Mouse (Mus musculus): Measurements from ENCODE around the gene Ptgir. TPM values are rescaled to one million over a fixed set of nuclear protein-coding genes. Genes with fewer than 3 reads are reported as not detected.

Gene Ptgir
- polyA plus RNA-seq, 1 experiment from 2014 or later, result 0.64 TPM

DNA sequence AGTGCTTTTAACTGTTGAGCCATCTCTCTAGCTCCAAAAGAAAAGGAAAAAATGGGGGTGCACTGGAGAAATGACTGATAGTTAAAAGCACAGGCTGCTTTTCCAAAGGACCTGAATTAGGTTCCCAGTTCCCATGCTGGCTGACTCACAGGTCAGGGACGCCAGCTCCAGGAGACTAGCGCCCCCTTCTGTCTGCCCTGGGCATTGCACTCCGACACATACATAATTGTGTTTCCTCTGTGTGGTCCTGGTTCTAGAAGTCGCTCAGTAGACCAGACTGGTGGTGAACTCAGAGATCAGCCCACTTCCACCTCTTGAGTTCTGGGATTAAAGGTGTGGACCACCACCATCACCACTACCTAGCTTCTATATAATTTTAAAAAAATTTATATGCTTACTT, 31.0 kb downstream of the Ptgir start:
- no peak overlapping the region for H3K27ac ChIP-seq (replicated peaks)
- no peaks in the 10 kb centered on the region for H3K36me3 ChIP-seq (replicated peaks)
- WGBS, result 44% methylated on average over 4 of the region's 4 CpGs
- 0 out of 2 replicates have a peak, but pooled peaks cover 4% of the 10 kb centered on the region for H3K27me3 ChIP-seq (replicated peaks; ENCODE audit: low read depth, poor library complexity, severe bottlenecking)
- DNase-seq (ENCODE audit: low spot score), result no peak
- no peaks in the 10 kb centered on the region for H3K9me3 ChIP-seq
- H3K4me1 ChIP-seq, result peaks cover 15% of the 10 kb centered on the region
- no peak overlapping the region for H3K4me3 ChIP-seq

DNA sequence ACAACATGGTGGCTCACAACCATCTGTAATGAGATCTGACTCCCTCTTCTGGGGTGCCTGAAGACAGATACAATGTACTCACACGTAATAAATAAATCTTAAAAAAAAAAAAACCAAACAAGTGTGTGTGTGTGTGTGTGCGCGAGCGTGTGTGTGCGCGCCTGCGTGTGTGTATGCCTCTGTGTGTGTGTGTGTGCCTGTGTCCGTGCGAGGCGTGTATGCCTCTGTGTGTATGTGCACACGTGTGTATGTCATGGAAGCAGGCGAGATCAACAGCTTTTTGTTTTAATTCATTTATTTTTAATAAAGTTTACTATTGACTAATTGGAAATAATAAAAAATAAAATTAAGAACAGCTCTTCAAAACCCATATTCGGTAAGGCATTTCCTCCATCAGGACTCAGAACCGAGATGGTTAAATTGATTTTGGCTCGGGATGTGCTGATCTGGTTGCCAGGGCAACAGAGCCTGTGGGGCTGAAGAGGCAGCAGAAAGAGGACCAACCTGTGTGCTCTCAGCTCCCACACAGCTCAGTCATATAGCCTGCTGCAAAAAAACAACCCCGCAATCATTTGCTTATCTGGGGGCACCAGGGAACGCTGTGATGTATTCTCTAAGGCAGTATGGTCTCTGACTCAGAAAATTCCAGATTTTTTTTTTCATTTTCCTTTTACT, 32.0 kb downstream of the Ptgir start:
- no peak overlapping the region for H3K27ac ChIP-seq (replicated peaks)
- DNase-seq (ENCODE audit: low spot score), result no peak
- 75% methylated on average over 17 of the region's 17 CpGs for WGBS

DNA sequence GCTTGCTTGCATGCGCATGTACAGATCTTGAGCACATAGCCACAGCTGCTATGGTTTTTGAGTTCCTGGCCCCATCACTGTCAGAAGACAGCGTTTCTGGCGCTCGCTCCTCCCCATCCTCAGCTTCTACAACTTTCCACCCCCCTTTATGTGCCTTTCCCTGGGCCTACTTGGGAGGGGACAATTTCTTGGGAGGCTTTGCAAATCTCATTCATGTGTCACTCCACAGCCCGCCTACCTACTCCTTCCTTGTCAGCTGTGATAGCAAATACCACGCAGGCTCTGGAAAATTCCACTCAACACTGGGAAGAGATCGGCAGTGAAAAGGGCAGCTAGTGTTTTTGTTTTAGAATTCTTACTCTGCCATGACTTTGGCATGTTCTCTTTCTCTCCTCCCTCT, 34.0 kb downstream of the Ptgir start:
- Histone ChIP-seq H3K9me3 (no peaks in the 10 kb centered on the region), H3K4me3 (no peak overlapping the region), H3K36me3 (replicated peaks) (no peaks in the 10 kb centered on the region), H3K27ac (replicated peaks) (no peak overlapping the region), H3K4me1 (peaks cover 28% of the 10 kb centered on the region), H3K27me3 (replicated peaks; ENCODE audit: low read depth, poor library complexity, severe bottlenecking) (peaks cover 11% of the 10 kb centered on the region)
- WGBS, result 64% methylated on average over 7 of the region's 7 CpGs
- DNase-seq (ENCODE audit: low spot score), result no peak

More for the DNA sequence above, 32.0 kb downstream of the Ptgir start:
- Histone ChIP-seq H3K4me3 (no peak overlapping the region), H3K27me3 (replicated peaks; ENCODE audit: low read depth, poor library complexity, severe bottlenecking) (0 out of 2 replicates have a peak, but pooled peaks cover 4% of the 10 kb centered on the region), H3K36me3 (replicated peaks) (no peaks in the 10 kb centered on the region), H3K9me3 (no peaks in the 10 kb centered on the region), H3K4me1 (peaks cover 15% of the 10 kb centered on the region)

DNA sequence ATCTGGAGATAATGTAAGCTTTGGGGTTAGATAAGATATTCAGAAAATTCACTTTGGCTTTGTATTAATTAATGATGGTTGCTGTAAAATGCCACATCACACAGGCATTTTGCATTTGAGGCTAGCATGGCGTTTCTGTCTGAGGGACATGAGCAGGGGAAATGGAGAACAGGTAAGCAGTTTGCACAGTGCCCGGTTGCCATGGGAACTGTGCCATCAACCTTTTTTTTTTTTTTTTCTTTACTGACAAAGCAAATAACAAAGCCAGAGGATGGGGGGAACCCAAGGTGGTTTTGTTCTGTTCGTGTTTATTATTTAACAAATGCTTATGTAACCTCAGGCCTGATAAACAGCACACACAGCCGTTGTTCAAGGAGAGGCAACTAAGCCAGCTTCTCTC, 36.6 kb downstream of the Ptgir start:
- Histone ChIP-seq H3K4me1 (peaks cover 51% of the 10 kb centered on the region), H3K27ac (replicated peaks) (no peak overlapping the region), H3K9me3 (no peaks in the 10 kb centered on the region), H3K4me3 (no peak overlapping the region), H3K27me3 (replicated peaks; ENCODE audit: low read depth, poor library complexity, severe bottlenecking) (peaks cover 37% of the 10 kb centered on the region), H3K36me3 (replicated peaks) (no peaks in the 10 kb centered on the region)
- WGBS, result 68% methylated on average over 4 of the region's 4 CpGs
- no peak for DNase-seq (ENCODE audit: low spot score)

DNA sequence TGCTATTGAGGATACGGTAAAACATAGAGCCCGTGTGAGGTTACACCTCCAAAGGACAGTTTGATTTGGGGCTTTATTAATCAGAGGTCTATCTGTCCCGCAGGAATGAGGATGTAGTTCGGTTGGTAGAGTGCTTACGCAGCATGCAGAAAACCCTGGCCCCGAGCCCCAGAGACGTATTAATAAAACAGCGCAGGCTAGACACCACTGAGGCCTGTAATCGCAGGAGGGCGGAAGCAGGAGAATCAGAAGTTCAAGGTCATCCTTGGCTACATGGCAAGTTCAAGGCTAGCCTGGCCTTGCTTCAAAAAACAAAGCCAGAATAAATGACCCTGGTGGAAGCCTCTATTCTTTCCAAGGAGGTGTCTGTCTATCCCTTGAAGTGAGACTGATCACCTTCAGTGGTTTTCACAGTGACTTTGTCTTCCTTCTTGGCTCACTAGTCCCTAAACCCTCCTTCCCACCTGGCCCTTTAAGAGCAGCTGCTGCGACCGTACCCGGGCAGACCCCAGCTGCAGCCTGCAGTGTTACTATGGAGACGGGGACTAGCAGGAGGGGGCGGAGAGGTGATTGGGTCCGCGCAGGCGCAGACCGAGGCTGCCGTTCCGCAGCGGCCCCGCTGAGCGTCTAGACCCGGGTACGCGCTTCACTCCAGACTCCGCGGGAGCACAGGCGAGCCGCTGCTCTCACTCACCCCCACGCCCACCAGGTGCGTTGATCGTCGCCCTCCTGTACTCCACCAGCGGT, 37.9 kb downstream of the Ptgir start, which contains the start of gene Pnmal2:
Gene Pnmal2 (plus strand): TSS at position 622 of the 747 bp plus-strand sequence.
- peak within 1 kb of the TSS; percentile 81 for H3K27ac ChIP-seq (replicated peaks)
- H3K27me3 ChIP-seq (replicated peaks; ENCODE audit: low read depth, poor library complexity, severe bottlenecking), result peaks cover 50% of the 10 kb centered on the region

GRCm38 (mm10) chr7:16944808-16945315, 38.6 kb downstream of the Ptgir start:
- H3K9me3 ChIP-seq, result no peaks in the 10 kb centered on the region
- peaks cover 54% of the 10 kb centered on the region for H3K4me1 ChIP-seq
- no peak for DNase-seq (ENCODE audit: low spot score)
- H3K27me3 ChIP-seq (replicated peaks; ENCODE audit: low read depth, poor library complexity, severe bottlenecking), result peaks cover 57% of the 10 kb centered on the region
- peak overlapping the region; percentile 68 for H3K4me3 ChIP-seq
- H3K27ac ChIP-seq (replicated peaks), result peak overlapping the region; percentile 81
- no peaks in the 10 kb centered on the region for H3K36me3 ChIP-seq (replicated peaks)
- under 1% methylated on average over 22 of the region's 22 CpGs for WGBS

More for the DNA sequence above, 37.9 kb downstream of the Ptgir start, which contains the start of gene Pnmal2:
- 15% methylated on average over 36 of the region's 36 CpGs for WGBS
- Histone ChIP-seq H3K4me3 (peak within 1 kb of the TSS; percentile 68), H3K9me3 (no peaks in the 10 kb centered on the region), H3K4me1 (peaks cover 51% of the 10 kb centered on the region), H3K36me3 (replicated peaks) (no peaks in the 10 kb centered on the region)
- peak; percentile 96 for DNase-seq (ENCODE audit: low spot score)

GRCm38 (mm10) chr7:16945419-16945818, 39.1 kb downstream of the Ptgir start:
- 9% methylated on average over 17 of the region's 17 CpGs for WGBS
- no peaks in the 10 kb centered on the region for H3K36me3 ChIP-seq (replicated peaks)
- no peak overlapping the region for H3K27ac ChIP-seq (replicated peaks)
- no peaks in the 10 kb centered on the region for H3K9me3 ChIP-seq
- peak overlapping the region; percentile 68 for H3K4me3 ChIP-seq
- H3K27me3 ChIP-seq (replicated peaks; ENCODE audit: low read depth, poor library complexity, severe bottlenecking), result peaks cover 62% of the 10 kb centered on the region
- peak; percentile 45 for DNase-seq (ENCODE audit: low spot score)
- H3K4me1 ChIP-seq, result peaks cover 54% of the 10 kb centered on the region

- H3K36me3 ChIP-seq (replicated peaks), result no peaks in the 10 kb centered on the region
- WGBS, result 1% methylated on average over 53 of the region's 53 CpGs
- H3K4me1 ChIP-seq, result peaks cover 62% of the 10 kb centered on the region
- no peaks in the 10 kb centered on the region for H3K9me3 ChIP-seq
- peak overlapping the region; percentile 68 for H3K4me3 ChIP-seq
- peaks cover 63% of the 10 kb centered on the region for H3K27me3 ChIP-seq (replicated peaks; ENCODE audit: low read depth, poor library complexity, severe bottlenecking)
- peak; percentile 46 for DNase-seq (ENCODE audit: low spot score)
- H3K27ac ChIP-seq (replicated peaks), result peak overlapping the region; percentile 26; the same call in 1 of the 2 replicates
Measured at GRCm38 (mm10) chr7:16946441-16947348, 40.4 kb downstream of the Ptgir start.

DNA sequence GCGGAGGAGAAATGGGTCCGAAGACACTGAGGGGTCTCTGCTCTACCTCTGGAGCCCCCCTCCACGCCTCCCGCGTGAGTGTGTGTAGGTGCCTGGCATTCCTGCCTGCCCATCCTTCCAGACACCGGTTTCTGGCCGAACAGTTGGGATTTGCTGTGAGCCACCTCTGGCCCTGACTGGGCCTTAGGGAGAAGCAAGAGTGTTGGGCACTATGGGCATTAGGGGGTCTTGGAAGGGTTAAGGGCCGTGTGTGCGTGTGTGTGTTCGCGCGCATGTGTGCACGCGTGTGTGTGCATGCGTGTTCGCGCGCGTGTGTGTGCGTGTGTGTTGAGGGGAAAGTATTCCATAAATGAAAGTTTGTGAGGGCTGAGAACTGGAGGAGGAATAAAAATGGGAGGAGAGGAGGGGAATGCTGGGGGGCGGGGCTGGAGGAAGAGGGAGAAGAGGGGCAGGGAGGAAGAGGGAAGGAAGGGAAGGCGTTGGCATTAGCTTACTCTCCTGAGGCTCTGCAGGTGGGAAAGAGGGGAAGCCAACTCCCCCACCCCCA, 41.1 kb downstream of the Ptgir start:
- Histone ChIP-seq H3K9me3 (no peaks in the 10 kb centered on the region), H3K27ac (replicated peaks) (no peak overlapping the region), H3K4me1 (peaks cover 62% of the 10 kb centered on the region), H3K4me3 (peak overlapping the region; percentile 68), H3K36me3 (replicated peaks) (no peaks in the 10 kb centered on the region), H3K27me3 (replicated peaks; ENCODE audit: low read depth, poor library complexity, severe bottlenecking) (peaks cover 64% of the 10 kb centered on the region)
- WGBS, result 14% methylated on average over 21 of the region's 22 CpGs
- DNase-seq (ENCODE audit: low spot score), result no peak

DNA sequence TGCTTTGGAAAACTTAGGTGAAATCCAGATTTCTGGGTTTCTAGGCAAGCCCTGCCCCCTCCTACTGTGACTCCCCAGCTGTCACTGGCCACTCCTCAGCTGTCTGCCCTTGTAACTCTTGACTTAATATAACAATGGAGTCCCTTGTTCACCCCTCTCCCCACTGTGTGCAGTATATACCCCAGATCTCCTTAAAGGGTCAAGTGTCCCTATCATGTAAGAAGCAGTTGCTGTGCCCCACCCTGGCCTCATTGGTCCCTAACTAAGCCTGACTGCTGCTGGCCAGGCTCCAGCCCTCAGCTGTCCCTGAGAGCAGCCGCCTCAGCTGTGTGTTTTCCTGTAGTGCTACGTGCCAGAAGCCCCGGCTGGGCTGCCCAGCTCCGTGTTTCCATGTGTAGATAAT, 41.7 kb downstream of the Ptgir start:
- Histone ChIP-seq H3K27ac (replicated peaks) (no peak overlapping the region), H3K4me3 (peak overlapping the region; percentile 68), H3K4me1 (peaks cover 62% of the 10 kb centered on the region), H3K27me3 (replicated peaks; ENCODE audit: low read depth, poor library complexity, severe bottlenecking) (peaks cover 67% of the 10 kb centered on the region), H3K9me3 (no peaks in the 10 kb centered on the region), H3K36me3 (replicated peaks) (no peaks in the 10 kb centered on the region)
- 5% methylated on average over 4 of the region's 4 CpGs for WGBS
- DNase-seq (ENCODE audit: low spot score), result no peak

DNA sequence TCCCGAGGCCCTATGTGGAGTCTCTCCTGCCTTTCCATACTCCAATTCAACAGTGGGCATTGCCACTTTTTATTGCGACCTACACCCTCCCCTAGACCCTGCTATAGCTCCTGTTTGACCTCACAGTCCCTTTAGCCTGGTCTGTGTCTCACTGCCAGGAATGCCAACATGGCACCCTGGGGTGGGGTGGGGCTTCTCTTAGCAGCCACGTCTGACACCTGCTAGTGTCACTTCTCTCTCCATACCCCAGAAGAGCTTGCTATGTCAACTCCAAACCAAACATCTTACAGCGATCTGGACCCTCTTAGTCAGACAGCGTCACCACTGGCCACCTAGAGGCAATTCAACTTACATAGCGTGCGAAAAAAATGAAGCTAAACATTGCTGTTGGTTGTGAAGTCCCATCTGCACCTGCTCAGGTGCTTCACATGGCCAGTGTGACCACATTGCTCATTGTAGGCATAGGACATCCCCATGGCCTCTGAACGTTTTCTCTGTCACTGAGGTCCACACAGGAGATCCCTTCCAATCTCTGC, 42.7 kb downstream of the Ptgir start:
- Histone ChIP-seq H3K4me1 (peaks cover 60% of the 10 kb centered on the region), H3K27me3 (replicated peaks; ENCODE audit: low read depth, poor library complexity, severe bottlenecking) (peaks cover 67% of the 10 kb centered on the region), H3K36me3 (replicated peaks) (no peaks in the 10 kb centered on the region), H3K9me3 (no peaks in the 10 kb centered on the region), H3K4me3 (peak overlapping the region; percentile 52; the same call in 1 of the 2 replicates), H3K27ac (replicated peaks) (no peak overlapping the region)
- DNase-seq (ENCODE audit: low spot score), result no peak
- WGBS, result 53% methylated on average over 8 of the region's 8 CpGs
